Mouse (Mus musculus) kidney, embryonic 16.5 days (tissue): ENCODE measurements at regions not wholly inside any gene's neighbourhood (a gene's known extent, or its start where the extent isn't known, plus 50 kb on each side); places are given as distances from the start of the nearest gene placed in this dataset.

Experiments
- ATAC-seq: fragments of 200-750 bp; cut with Nextera tagmentation; 2 replicates; pipeline ENCODE4 v1.8.0; 2017; ENCODE audit warnings: moderate TSS enrichment; ENCODE audit not compliant: low FRiP score, low TSS enrichment
- H3K27ac ChIP-seq: fragments of 300-500 bp; sonication (generic); 2 replicates; pipeline ENCODE4 v1.5.1; 2014; ENCODE audit warnings: low read length
- H3K27me3 ChIP-seq: fragments of 300-500 bp; sonication (generic); 2 replicates; pipeline ENCODE4 v1.6.1; 2014; ENCODE audit warnings: low read length, control low read depth, mixed read lengths; ENCODE audit not compliant: insufficient read depth
- H3K36me3 ChIP-seq: fragments of 300-500 bp; sonication (generic); 2 replicates; pipeline ENCODE4 v1.6.1; 2014; ENCODE audit warnings: low read length, control low read depth, mixed read lengths; ENCODE audit not compliant: insufficient read depth
- H3K4me1 ChIP-seq: fragments of 300-500 bp; sonication (generic); 2 replicates; pipeline ENCODE4 v1.6.1; 2014; ENCODE audit warnings: low read length, control low read depth, mixed read lengths; ENCODE audit not compliant: insufficient read depth
- H3K4me2 ChIP-seq: fragments of 300-500 bp; sonication (generic); replicated peaks from 2 replicates; pipeline ENCODE4 v1.6.1; 2014; ENCODE audit warnings: low read depth, low read length
- H3K4me3 ChIP-seq: fragments of 300-500 bp; sonication (generic); 2 replicates; pipeline ENCODE4 v1.5.1; 2014; ENCODE audit warnings: mild to moderate bottlenecking, low read length
- H3K9ac ChIP-seq: fragments of 300-500 bp; sonication (generic); replicated peaks from 2 replicates; pipeline ENCODE4 v1.6.1; 2014; ENCODE audit warnings: low read length
- H3K9me3 ChIP-seq: fragments of 300-500 bp; sonication (generic); 2 replicates; pipeline ENCODE4 v1.6.1; 2016; ENCODE audit warnings: low read length, control low read depth
- WGBS: fragments of 180-500 bp; shearing (Covaris S2); extraction: QIAGEN DNeasy Blood & Tissue Kit; methylation state at CpG from one replicate; pipeline ENCODE4 v1.1.7; 2014; 5-methylcytosine and 5-hydroxymethylcytosine counted together

GRCm38 (mm10) chr17:14524426-14525236, 169.4 kb downstream of the Thbs2 start:
- Histone ChIP-seq H3K36me3 (no peaks in the 10 kb centered on the region), H3K9ac (no peak overlapping the region), H3K9me3 (no peaks in the 10 kb centered on the region), H3K27me3 (peaks cover 22% of the 10 kb centered on the region), H3K4me1 (no peaks in the 10 kb centered on the region), H3K4me3 (no peak overlapping the region), H3K4me2 (no peak overlapping the region), H3K27ac (no peak overlapping the region)
- 50% methylated on average over 13 of the region's 13 CpGs for WGBS
- peak; percentile 49 for ATAC-seq

GRCm38 (mm10) chr17:14522011-14522410, 172.0 kb downstream of the Thbs2 start:
- Histone ChIP-seq H3K4me2 (no peak overlapping the region), H3K27me3 (peaks cover 30% of the 10 kb centered on the region), H3K36me3 (no peaks in the 10 kb centered on the region), H3K4me1 (peaks cover 10% of the 10 kb centered on the region), H3K27ac (no peak overlapping the region), H3K4me3 (no peak overlapping the region), H3K9ac (no peak overlapping the region), H3K9me3 (no peaks in the 10 kb centered on the region)
- 62% methylated on average over 2 of the region's 2 CpGs for WGBS
- no peak for ATAC-seq

GRCm38 (mm10) chr17:14520565-14520964, 173.5 kb downstream of the Thbs2 start:
- Histone ChIP-seq H3K27me3 (peaks cover 30% of the 10 kb centered on the region), H3K4me3 (no peak overlapping the region), H3K9ac (no peak overlapping the region), H3K4me2 (no peak overlapping the region), H3K4me1 (peaks cover 12% of the 10 kb centered on the region), H3K27ac (no peak overlapping the region), H3K9me3 (no peaks in the 10 kb centered on the region), H3K36me3 (no peaks in the 10 kb centered on the region)
- no peak for ATAC-seq
- 14% methylated on average over 5 of the region's 5 CpGs for WGBS

- no peak for ATAC-seq
- no peaks in the 10 kb centered on the region for H3K9me3 ChIP-seq
- WGBS, result 80% methylated on average over 4 of the region's 4 CpGs
- no peak overlapping the region for H3K4me2 ChIP-seq
- H3K27ac ChIP-seq, result no peak overlapping the region
- no peaks in the 10 kb centered on the region for H3K36me3 ChIP-seq
- H3K9ac ChIP-seq, result no peak overlapping the region
- no peak overlapping the region for H3K4me3 ChIP-seq
- H3K27me3 ChIP-seq, result peaks cover 38% of the 10 kb centered on the region
- peaks cover 12% of the 10 kb centered on the region for H3K4me1 ChIP-seq
These were observed 174.7 kb downstream of the Thbs2 start for GRCm38 (mm10) chr17:14519367-14519766.

GRCm38 (mm10) chr17:14518216-14518615, 175.8 kb downstream of the Thbs2 start:
- Histone ChIP-seq H3K4me2 (no peak overlapping the region), H3K4me1 (peaks cover 12% of the 10 kb centered on the region), H3K4me3 (no peak overlapping the region), H3K27me3 (peaks cover 42% of the 10 kb centered on the region), H3K9me3 (no peaks in the 10 kb centered on the region), H3K27ac (no peak overlapping the region), H3K9ac (no peak overlapping the region), H3K36me3 (no peaks in the 10 kb centered on the region)
- ATAC-seq, result no peak
- WGBS, result 74% methylated on average over 12 of the region's 12 CpGs

- Histone ChIP-seq H3K27me3 (peaks cover 37% of the 10 kb centered on the region), H3K4me1 (peaks cover 12% of the 10 kb centered on the region), H3K4me2 (no peak overlapping the region), H3K27ac (no peak overlapping the region), H3K36me3 (no peaks in the 10 kb centered on the region), H3K9ac (no peak overlapping the region), H3K4me3 (no peak overlapping the region), H3K9me3 (no peaks in the 10 kb centered on the region)
- ATAC-seq, result peak; percentile 66
- 29% methylated on average over 5 of the region's 5 CpGs for WGBS
These were observed 176.7 kb downstream of the Thbs2 start for GRCm38 (mm10) chr17:14517368-14517767.

- WGBS, result 15% methylated on average over 8 of the region's 8 CpGs
- Histone ChIP-seq H3K4me1 (peaks cover 12% of the 10 kb centered on the region), H3K9ac (no peak overlapping the region), H3K4me2 (no peak overlapping the region), H3K4me3 (no peak overlapping the region), H3K9me3 (no peaks in the 10 kb centered on the region), H3K27me3 (peaks cover 27% of the 10 kb centered on the region), H3K27ac (no peak overlapping the region), H3K36me3 (no peaks in the 10 kb centered on the region)
- ATAC-seq, result no peak
These were observed 177.9 kb downstream of the Thbs2 start for GRCm38 (mm10) chr17:14516097-14516496.

GRCm38 (mm10) chr17:14513454-14513853, 180.6 kb downstream of the Thbs2 start:
- Histone ChIP-seq H3K9me3 (no peaks in the 10 kb centered on the region), H3K36me3 (no peaks in the 10 kb centered on the region), H3K4me2 (no peak overlapping the region), H3K27me3 (peaks cover 19% of the 10 kb centered on the region), H3K9ac (no peak overlapping the region), H3K4me3 (no peak overlapping the region), H3K4me1 (peaks cover 12% of the 10 kb centered on the region), H3K27ac (peak overlapping the region; percentile 62)
- ATAC-seq, result peak; percentile 72
- 80% methylated on average over 4 of the region's 4 CpGs for WGBS

GRCm38 (mm10) chr17:14510486-14510885, 183.5 kb downstream of the Thbs2 start:
- H3K9me3 ChIP-seq, result no peaks in the 10 kb centered on the region
- peaks cover 14% of the 10 kb centered on the region for H3K27me3 ChIP-seq
- 37% methylated on average over 6 of the region's 6 CpGs for WGBS
- no peak overlapping the region for H3K4me3 ChIP-seq
- H3K9ac ChIP-seq, result no peak overlapping the region
- no peaks in the 10 kb centered on the region for H3K4me1 ChIP-seq
- no peak overlapping the region for H3K4me2 ChIP-seq
- peak; percentile 73 for ATAC-seq
- H3K36me3 ChIP-seq, result no peaks in the 10 kb centered on the region
- no peak overlapping the region for H3K27ac ChIP-seq

- no peak overlapping the region for H3K9ac ChIP-seq
- no peak for ATAC-seq
- no peaks in the 10 kb centered on the region for H3K4me1 ChIP-seq
- no peaks in the 10 kb centered on the region for H3K9me3 ChIP-seq
- no peaks in the 10 kb centered on the region for H3K36me3 ChIP-seq
- H3K4me3 ChIP-seq, result no peak overlapping the region
- WGBS, result 70% methylated on average over 3 of the region's 3 CpGs
- H3K4me2 ChIP-seq, result no peak overlapping the region
- H3K27ac ChIP-seq, result no peak overlapping the region
- H3K27me3 ChIP-seq, result peaks cover 2% of the 10 kb centered on the region
These were observed 186.9 kb downstream of the Thbs2 start for GRCm38 (mm10) chr17:14507111-14507510.
